Mouse (Mus musculus) limb, embryonic 10.5 days (tissue): ENCODE measurements around the gene Lad1. TPM values are rescaled to one million over a fixed set of nuclear protein-coding genes. Genes with fewer than 3 reads are reported as not detected.

Experiments
- DNase-seq: peaks from one replicate; pipeline ENCODE4 v3.0.0-alpha.2; 2017; ENCODE audit warnings: low spot score
- H3K27ac ChIP-seq: fragments of 300-500 bp; sonication (generic); 2 replicates; pipeline ENCODE4 v1.5.1; 2016; ENCODE audit warnings: mild to moderate bottlenecking
- H3K27me3 ChIP-seq: fragments of 300-500 bp; sonication (generic); 2 replicates; pipeline ENCODE4 v1.6.1; 2016; ENCODE audit warnings: low read depth, mild to moderate bottlenecking; ENCODE audit not compliant: poor library complexity, severe bottlenecking
- H3K36me3 ChIP-seq: fragments of 300-500 bp; sonication (generic); 2 replicates; pipeline ENCODE4 v1.6.1; 2016; ENCODE audit warnings: mild to moderate bottlenecking, moderate library complexity
- H3K4me1 ChIP-seq: fragments of 300-500 bp; sonication (generic); 2 replicates; pipeline ENCODE4 v1.6.1; 2016
- H3K4me3 ChIP-seq: fragments of 300-500 bp; sonication (generic); 2 replicates; pipeline ENCODE4 v1.5.1; 2016; ENCODE audit warnings: mild to moderate bottlenecking, moderate library complexity
- H3K9me3 ChIP-seq: fragments of 300-500 bp; sonication (generic); replicated peaks from 2 replicates; pipeline ENCODE4 v1.6.1; 2016; ENCODE audit warnings: mild to moderate bottlenecking
- WGBS: fragments of 180-500 bp; shearing (Covaris S2); methylation state at CpG from one replicate; pipeline ENCODE4 v1.1.7; 2016; 5-methylcytosine and 5-hydroxymethylcytosine counted together
- polyA plus RNA-seq: library from polyadenylated mRNA; unstranded; fragments of >200 nt; fragmentation: Nextera tagmentation; extraction: Ambion mirVana; gene quantifications from 2 replicates; pipeline ENCODE4 v1.2.1, GENCODE M21; 2016

The Lad1 gene
- polyA plus RNA-seq: 5.1 and 6.0 TPM in 2 replicates

- no peaks in the 10 kb centered on the region for H3K36me3 ChIP-seq
- peak within 1 kb of the TSS; percentile 75 for H3K4me3 ChIP-seq
- H3K9me3 ChIP-seq: no peaks in the 10 kb centered on the region
- WGBS: under 1% methylated on average over 63 of the region's 63 CpGs
- peaks cover 21% of the 10 kb centered on the region for H3K4me1 ChIP-seq
- peak within 1 kb of the TSS; percentile 85 for H3K27ac ChIP-seq
- peaks cover 69% of the 10 kb centered on the region for H3K27me3 ChIP-seq
- peak; percentile 68 for DNase-seq
Observed at GRCm38 (mm10) chr1:135818481-135819086, at the start of gene Lad1. Gene Lad1, plus strand, starts transcription at chr1:135818598.

- DNase-seq: no peak
- peaks cover 13% of the 10 kb centered on the region for H3K36me3 ChIP-seq
- H3K27me3 ChIP-seq: peaks cover 20% of the 10 kb centered on the region
- H3K9me3 ChIP-seq: no peaks in the 10 kb centered on the region
- WGBS: 69% methylated on average over 7 of the region's 7 CpGs
- H3K4me1 ChIP-seq: peaks cover 53% of the 10 kb centered on the region
- no peak overlapping the region for H3K27ac ChIP-seq
- no peak overlapping the region for H3K4me3 ChIP-seq
Observed at GRCm38 (mm10) chr1:135770237-135770636, 48.2 kb upstream of the Lad1 start.

GRCm38 (mm10) chr1:135770896-135771572 lies 47.4 kb upstream of the Lad1 start:
- H3K9me3 ChIP-seq: no peaks in the 10 kb centered on the region
- peaks cover 13% of the 10 kb centered on the region for H3K36me3 ChIP-seq
- no peak overlapping the region for H3K4me3 ChIP-seq
- H3K27ac ChIP-seq: 0 out of 2 replicates have a peak overlapping the region, but pooled peaks have one; percentile 16
- 0 out of 2 replicates have a peak, but pooled peaks cover 12% of the 10 kb centered on the region for H3K27me3 ChIP-seq
- DNase-seq: no peak
- peaks cover 45% of the 10 kb centered on the region for H3K4me1 ChIP-seq
- 69% methylated on average over 12 of the region's 12 CpGs for WGBS

GRCm38 (mm10) chr1:135771573-135771970 lies 46.8 kb upstream of the Lad1 start:
- 77% methylated on average over 8 of the region's 8 CpGs for WGBS
- no peak overlapping the region for H3K27ac ChIP-seq
- H3K4me3 ChIP-seq: no peak overlapping the region
- H3K4me1 ChIP-seq: peaks cover 44% of the 10 kb centered on the region
- H3K27me3 ChIP-seq: 0 out of 2 replicates have a peak, but pooled peaks cover 12% of the 10 kb centered on the region
- no peak for DNase-seq
- H3K9me3 ChIP-seq: no peaks in the 10 kb centered on the region
- H3K36me3 ChIP-seq: peaks cover 13% of the 10 kb centered on the region

- peak overlapping the region; percentile 7; the same call in 1 of the 2 replicates for H3K27ac ChIP-seq
- no peak for DNase-seq
- H3K36me3 ChIP-seq: no peaks in the 10 kb centered on the region
- H3K9me3 ChIP-seq: no peaks in the 10 kb centered on the region
- peaks cover 35% of the 10 kb centered on the region for H3K4me1 ChIP-seq
- peaks cover 6% of the 10 kb centered on the region; the same call in 1 of the 2 replicates for H3K27me3 ChIP-seq
- no peak overlapping the region for H3K4me3 ChIP-seq
Observed at GRCm38 (mm10) chr1:135776596-135776995, 41.8 kb upstream of the Lad1 start.

GRCm38 (mm10) chr1:135777046-135777445 lies 41.4 kb upstream of the Lad1 start:
- Histone ChIP-seq H3K27ac (no peak overlapping the region), H3K4me3 (no peak overlapping the region), H3K9me3 (no peaks in the 10 kb centered on the region), H3K36me3 (no peaks in the 10 kb centered on the region), H3K27me3 (peaks cover 6% of the 10 kb centered on the region; the same call in 1 of the 2 replicates), H3K4me1 (peaks cover 35% of the 10 kb centered on the region)
- 92% methylated on average over 1 of the region's 1 CpGs for WGBS
- DNase-seq: no peak

GRCm38 (mm10) chr1:135778780-135779535 lies 39.4 kb upstream of the Lad1 start, which contains the start of gene Tnni1:
Gene Tnni1, plus strand, starts transcription at chr1:135779434.
- WGBS: 41% methylated on average over 22 of the region's 22 CpGs
- peaks cover 35% of the 10 kb centered on the region for H3K4me1 ChIP-seq
- H3K4me3 ChIP-seq: 0 out of 2 replicates have a peak within 1 kb of the TSS, but pooled peaks have one; percentile 0
- peaks cover 6% of the 10 kb centered on the region; the same call in 1 of the 2 replicates for H3K27me3 ChIP-seq
- H3K36me3 ChIP-seq: no peaks in the 10 kb centered on the region
- H3K9me3 ChIP-seq: no peaks in the 10 kb centered on the region
- peak within 1 kb of the TSS; percentile 71 for H3K27ac ChIP-seq
- DNase-seq: peak; percentile 48

GRCm38 (mm10) chr1:135780649-135781048 lies 37.7 kb upstream of the Lad1 start:
- H3K9me3 ChIP-seq: no peaks in the 10 kb centered on the region
- peak overlapping the region; percentile 57; the same call in 1 of the 2 replicates for H3K27ac ChIP-seq
- WGBS: 21% methylated on average over 4 of the region's 4 CpGs
- no peak overlapping the region for H3K4me3 ChIP-seq
- H3K36me3 ChIP-seq: no peaks in the 10 kb centered on the region
- H3K4me1 ChIP-seq: peaks cover 35% of the 10 kb centered on the region
- H3K27me3 ChIP-seq: peaks cover 6% of the 10 kb centered on the region; the same call in 1 of the 2 replicates
- DNase-seq: no peak

- Histone ChIP-seq H3K4me3 (no peak overlapping the region), H3K9me3 (no peaks in the 10 kb centered on the region), H3K27me3 (peaks cover 6% of the 10 kb centered on the region; the same call in 1 of the 2 replicates), H3K36me3 (no peaks in the 10 kb centered on the region), H3K27ac (peak overlapping the region; percentile 57; the same call in 1 of the 2 replicates), H3K4me1 (peaks cover 34% of the 10 kb centered on the region)
- DNase-seq: peak; percentile 88
- 19% methylated on average over 13 of the region's 13 CpGs for WGBS
Observed at GRCm38 (mm10) chr1:135781220-135781619, 37.2 kb upstream of the Lad1 start.

- 74% methylated on average over 10 of the region's 10 CpGs for WGBS
- no peak for DNase-seq
- Histone ChIP-seq H3K36me3 (no peaks in the 10 kb centered on the region), H3K4me3 (no peak overlapping the region), H3K27ac (no peak overlapping the region), H3K4me1 (peaks cover 29% of the 10 kb centered on the region), H3K27me3 (peaks cover 6% of the 10 kb centered on the region; the same call in 1 of the 2 replicates), H3K9me3 (no peaks in the 10 kb centered on the region)
Observed at GRCm38 (mm10) chr1:135782816-135783215, 35.6 kb upstream of the Lad1 start.

- H3K27me3 ChIP-seq: 0 out of 2 replicates have a peak, but pooled peaks cover 3% of the 10 kb centered on the region
- H3K27ac ChIP-seq: no peak overlapping the region
- H3K4me3 ChIP-seq: no peak overlapping the region
- peaks cover 13% of the 10 kb centered on the region for H3K4me1 ChIP-seq
- H3K36me3 ChIP-seq: no peaks in the 10 kb centered on the region
- WGBS: 49% methylated on average over 3 of the region's 3 CpGs
- DNase-seq: peak; percentile 85
- no peaks in the 10 kb centered on the region for H3K9me3 ChIP-seq
Observed at GRCm38 (mm10) chr1:135787799-135788198, 30.6 kb upstream of the Lad1 start.

- no peaks in the 10 kb centered on the region for H3K36me3 ChIP-seq
- WGBS: 23% methylated on average over 10 of the region's 10 CpGs
- H3K27ac ChIP-seq: no peak overlapping the region
- no peak for DNase-seq
- H3K4me3 ChIP-seq: no peak overlapping the region
- H3K4me1 ChIP-seq: peaks cover 21% of the 10 kb centered on the region
- 0 out of 2 replicates have a peak, but pooled peaks cover 11% of the 10 kb centered on the region for H3K27me3 ChIP-seq
- H3K9me3 ChIP-seq: no peaks in the 10 kb centered on the region
Observed at GRCm38 (mm10) chr1:135788708-135789107, 29.7 kb upstream of the Lad1 start.
